Mouse (Mus musculus): ENCODE results near the gene Rap1gap. TPM values are rescaled to one million over a fixed set of nuclear protein-coding genes. Genes with fewer than 3 reads are reported as not detected.

Rap1gap gene
- polyA plus RNA-seq (2015; fragmentation: Nextera tagmentation; extraction: Ambion mirVana) = 16.4 and 19.9 TPM in 2 replicates

- H3K4me1 ChIP-seq = peaks cover 46% of the 10 kb centered on the region
- peak within 1 kb of the TSS; percentile 95 for H3K4me2 ChIP-seq (replicated peaks)
- 0 out of 2 replicates have a peak within 1 kb of the TSS, but pooled peaks have one; percentile 17 for H3K27ac ChIP-seq (replicated peaks)
- H3K9ac ChIP-seq = peak within 1 kb of the TSS; percentile 45
- peak within 1 kb of the TSS; percentile 60 for H3K4me3 ChIP-seq (replicated peaks)
- no peaks in the 10 kb centered on the region for H3K27me3 ChIP-seq
- H3K9me3 ChIP-seq (replicated peaks) = no peaks in the 10 kb centered on the region
- 0 out of 2 replicates have a peak, but pooled peaks have one; percentile 41 for ATAC-seq (ENCODE audit: insufficient number of reproducible peaks, low FRiP score, low TSS enrichment, low read depth)
- H3K36me3 ChIP-seq = no peaks in the 10 kb centered on the region
- under 1% methylated on average over 44 of the region's 44 CpGs for WGBS
These were observed at the start of gene Rap1gap for GRCm38 (mm10) chr4:137664433-137664979. TSS of gene Rap1gap (plus strand) at chr4:137664726.

GRCm38 (mm10) chr4:137622847-137623246 is 41.7 kb upstream of the Rap1gap start:
- no peaks in the 10 kb centered on the region for H3K9me3 ChIP-seq (replicated peaks)
- no peak overlapping the region for H3K9ac ChIP-seq
- no peak for ATAC-seq (ENCODE audit: insufficient number of reproducible peaks, low FRiP score, low TSS enrichment, low read depth)
- H3K36me3 ChIP-seq = peaks cover 86% of the 10 kb centered on the region
- no peak overlapping the region for H3K27ac ChIP-seq (replicated peaks)
- no peak overlapping the region for H3K4me3 ChIP-seq (replicated peaks)
- no peaks in the 10 kb centered on the region for H3K27me3 ChIP-seq
- H3K4me2 ChIP-seq (replicated peaks) = no peak overlapping the region
- H3K4me1 ChIP-seq = no peaks in the 10 kb centered on the region
- 93% methylated on average over 8 of the region's 8 CpGs for WGBS

GRCm38 (mm10) chr4:137627476-137628235 is 36.9 kb upstream of the Rap1gap start:
- Histone ChIP-seq H3K9me3 (replicated peaks) (no peaks in the 10 kb centered on the region), H3K9ac (no peak overlapping the region), H3K4me2 (replicated peaks) (no peak overlapping the region), H3K4me3 (replicated peaks) (no peak overlapping the region), H3K27ac (replicated peaks) (no peak overlapping the region), H3K36me3 (peaks cover 88% of the 10 kb centered on the region), H3K27me3 (no peaks in the 10 kb centered on the region), H3K4me1 (no peaks in the 10 kb centered on the region)
- ATAC-seq (ENCODE audit: insufficient number of reproducible peaks, low FRiP score, low TSS enrichment, low read depth) = no peak
- WGBS = 53% methylated on average over 8 of the region's 8 CpGs

- H3K27ac ChIP-seq (replicated peaks) = 0 out of 2 replicates have a peak overlapping the region, but pooled peaks have one; percentile 28
- peaks cover 88% of the 10 kb centered on the region for H3K36me3 ChIP-seq
- no peaks in the 10 kb centered on the region for H3K4me1 ChIP-seq
- no peak overlapping the region for H3K4me3 ChIP-seq (replicated peaks)
- ATAC-seq (ENCODE audit: insufficient number of reproducible peaks, low FRiP score, low TSS enrichment, low read depth) = no peak
- no peak overlapping the region for H3K4me2 ChIP-seq (replicated peaks)
- no peak overlapping the region for H3K9ac ChIP-seq
- 80% methylated on average over 6 of the region's 6 CpGs for WGBS
- H3K27me3 ChIP-seq = no peaks in the 10 kb centered on the region
- H3K9me3 ChIP-seq (replicated peaks) = no peaks in the 10 kb centered on the region
These were observed 36.1 kb upstream of the Rap1gap start for GRCm38 (mm10) chr4:137628400-137628799.

GRCm38 (mm10) chr4:137629354-137629753 is 35.2 kb upstream of the Rap1gap start:
- ATAC-seq (ENCODE audit: insufficient number of reproducible peaks, low FRiP score, low TSS enrichment, low read depth) = no peak

GRCm38 (mm10) chr4:137630153-137630552 is 34.4 kb upstream of the Rap1gap start:
- ATAC-seq (ENCODE audit: insufficient number of reproducible peaks, low FRiP score, low TSS enrichment, low read depth) = no peak
- Histone ChIP-seq H3K36me3 (peaks cover 86% of the 10 kb centered on the region), H3K4me3 (replicated peaks) (no peak overlapping the region), H3K4me1 (no peaks in the 10 kb centered on the region), H3K9me3 (replicated peaks) (no peaks in the 10 kb centered on the region), H3K9ac (no peak overlapping the region), H3K27me3 (no peaks in the 10 kb centered on the region), H3K4me2 (replicated peaks) (no peak overlapping the region), H3K27ac (replicated peaks) (no peak overlapping the region)
- 67% methylated on average over 2 of the region's 2 CpGs for whole genome bisulfite sequencing

More at GRCm38 (mm10) chr4:137629354-137629753, 35.2 kb upstream of the Rap1gap start:
- Histone ChIP-seq H3K36me3 (peaks cover 86% of the 10 kb centered on the region), H3K9ac (no peak overlapping the region), H3K4me2 (replicated peaks) (no peak overlapping the region), H3K9me3 (replicated peaks) (no peaks in the 10 kb centered on the region), H3K27me3 (no peaks in the 10 kb centered on the region), H3K27ac (replicated peaks) (no peak overlapping the region), H3K4me3 (replicated peaks) (no peak overlapping the region), H3K4me1 (no peaks in the 10 kb centered on the region)
- 51% methylated on average over 7 of the region's 7 CpGs for whole genome bisulfite sequencing

GRCm38 (mm10) chr4:137631596-137631995 is 32.9 kb upstream of the Rap1gap start:
- Histone ChIP-seq H3K4me2 (replicated peaks) (no peak overlapping the region), H3K9ac (no peak overlapping the region), H3K4me3 (replicated peaks) (no peak overlapping the region), H3K36me3 (peaks cover 89% of the 10 kb centered on the region), H3K4me1 (no peaks in the 10 kb centered on the region), H3K27ac (replicated peaks) (no peak overlapping the region), H3K27me3 (no peaks in the 10 kb centered on the region), H3K9me3 (replicated peaks) (no peaks in the 10 kb centered on the region)
- ATAC-seq (ENCODE audit: insufficient number of reproducible peaks, low FRiP score, low TSS enrichment, low read depth) = no peak
- WGBS = 71% methylated on average over 3 of the region's 3 CpGs

GRCm38 (mm10) chr4:137633394-137633793 is 31.1 kb upstream of the Rap1gap start:
- H3K27ac ChIP-seq (replicated peaks) = no peak overlapping the region
- H3K9ac ChIP-seq = no peak overlapping the region
- ATAC-seq (ENCODE audit: insufficient number of reproducible peaks, low FRiP score, low TSS enrichment, low read depth) = no peak
- 87% methylated on average over 4 of the region's 4 CpGs for WGBS
- no peaks in the 10 kb centered on the region for H3K4me1 ChIP-seq
- H3K36me3 ChIP-seq = peaks cover 94% of the 10 kb centered on the region
- H3K27me3 ChIP-seq = no peaks in the 10 kb centered on the region
- H3K4me2 ChIP-seq (replicated peaks) = no peak overlapping the region
- no peak overlapping the region for H3K4me3 ChIP-seq (replicated peaks)
- no peaks in the 10 kb centered on the region for H3K9me3 ChIP-seq (replicated peaks)

GRCm38 (mm10) chr4:137636597-137636996 is 27.9 kb upstream of the Rap1gap start:
- ATAC-seq (ENCODE audit: insufficient number of reproducible peaks, low FRiP score, low TSS enrichment, low read depth) = no peak
- Histone ChIP-seq H3K9me3 (replicated peaks) (no peaks in the 10 kb centered on the region), H3K27me3 (no peaks in the 10 kb centered on the region), H3K4me2 (replicated peaks) (no peak overlapping the region), H3K27ac (replicated peaks) (no peak overlapping the region), H3K9ac (no peak overlapping the region), H3K36me3 (peaks cover 86% of the 10 kb centered on the region), H3K4me1 (no peaks in the 10 kb centered on the region), H3K4me3 (replicated peaks) (no peak overlapping the region)
- WGBS = 89% methylated on average over 3 of the region's 3 CpGs

- H3K9ac ChIP-seq = no peak overlapping the region
- peak overlapping the region; percentile 44; the same call in 1 of the 2 replicates for H3K27ac ChIP-seq (replicated peaks)
- no peak for ATAC-seq (ENCODE audit: insufficient number of reproducible peaks, low FRiP score, low TSS enrichment, low read depth)
- H3K4me3 ChIP-seq (replicated peaks) = no peak overlapping the region
- no peak overlapping the region for H3K4me2 ChIP-seq (replicated peaks)
- H3K36me3 ChIP-seq = peaks cover 82% of the 10 kb centered on the region
- H3K4me1 ChIP-seq = no peaks in the 10 kb centered on the region
- no peaks in the 10 kb centered on the region for H3K9me3 ChIP-seq (replicated peaks)
- 67% methylated on average over 5 of the region's 5 CpGs for WGBS
- H3K27me3 ChIP-seq = no peaks in the 10 kb centered on the region
These were observed 23.0 kb upstream of the Rap1gap start for GRCm38 (mm10) chr4:137641556-137641955.

GRCm38 (mm10) chr4:137642101-137642500 is 22.4 kb upstream of the Rap1gap start:
- no peak for ATAC-seq (ENCODE audit: insufficient number of reproducible peaks, low FRiP score, low TSS enrichment, low read depth)
- Histone ChIP-seq H3K4me2 (replicated peaks) (no peak overlapping the region), H3K9me3 (replicated peaks) (no peaks in the 10 kb centered on the region), H3K36me3 (peaks cover 82% of the 10 kb centered on the region), H3K4me3 (replicated peaks) (no peak overlapping the region), H3K9ac (no peak overlapping the region), H3K4me1 (no peaks in the 10 kb centered on the region), H3K27me3 (no peaks in the 10 kb centered on the region), H3K27ac (replicated peaks) (no peak overlapping the region)
- 80% methylated on average over 2 of the region's 2 CpGs for WGBS

Measured in embryonic facial prominence, embryonic 15.5 days (tissue).